Mouse (Mus musculus): ENCODE data around the gene Cldn3.

The Cldn3 gene

GRCm38 (mm10) chr5:134965852-134966821 is 19.9 kb upstream of the Cldn3 start:
- peak; percentile 54 to 64 for DNase-seq

- no peak for DNase-seq
These were observed 18.7 kb upstream of the Cldn3 start for GRCm38 (mm10) chr5:134967164-134967944.

DNA sequence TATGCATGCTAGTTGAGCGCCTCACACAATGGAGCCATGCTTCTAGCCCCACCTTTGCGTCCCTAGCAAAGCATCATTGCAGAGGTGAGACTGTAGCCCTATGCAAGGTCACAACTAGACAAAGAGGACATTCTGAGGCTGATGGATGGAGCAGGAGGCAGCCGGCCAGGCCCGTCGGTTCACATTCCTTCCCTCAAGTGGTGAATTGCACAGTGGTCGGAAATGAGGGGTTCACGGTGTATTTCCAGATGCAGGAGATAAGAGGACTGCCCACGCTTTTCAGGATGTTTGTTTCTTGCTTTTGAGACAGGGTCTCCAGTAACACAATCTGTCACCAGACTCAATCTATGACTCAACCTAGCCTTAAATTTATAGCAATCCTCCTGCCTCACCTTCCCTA is 15.3 kb upstream of the Cldn3 start:
- no peak for DNase-seq

GRCm38 (mm10) chr5:134973081-134973480 is 12.9 kb upstream of the Cldn3 start:
- no peak for DNase-seq

- DNase-seq = no peak
These were observed 12.5 kb upstream of the Cldn3 start for GRCm38 (mm10) chr5:134973526-134973925.

DNA sequence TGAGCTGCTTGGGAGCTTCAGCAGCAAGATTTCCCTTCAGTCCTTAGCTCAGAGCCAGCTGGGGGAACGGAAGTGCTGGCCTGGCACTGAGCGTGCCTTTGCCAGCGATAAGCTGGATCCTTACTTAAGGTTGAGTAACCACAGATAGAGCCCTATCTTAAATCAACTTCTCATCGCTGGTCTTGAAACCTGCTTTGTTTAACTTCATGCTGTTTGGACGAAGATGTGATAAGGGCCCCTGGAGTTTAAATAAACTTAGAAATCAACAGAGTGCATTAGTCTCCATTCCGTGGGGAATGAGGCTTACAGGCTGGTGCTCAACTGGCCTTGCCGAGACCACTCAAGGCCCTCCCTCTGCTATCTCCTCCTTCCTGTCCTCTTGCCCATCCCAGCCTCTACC is 11.7 kb upstream of the Cldn3 start:
- no peak for DNase-seq

DNA sequence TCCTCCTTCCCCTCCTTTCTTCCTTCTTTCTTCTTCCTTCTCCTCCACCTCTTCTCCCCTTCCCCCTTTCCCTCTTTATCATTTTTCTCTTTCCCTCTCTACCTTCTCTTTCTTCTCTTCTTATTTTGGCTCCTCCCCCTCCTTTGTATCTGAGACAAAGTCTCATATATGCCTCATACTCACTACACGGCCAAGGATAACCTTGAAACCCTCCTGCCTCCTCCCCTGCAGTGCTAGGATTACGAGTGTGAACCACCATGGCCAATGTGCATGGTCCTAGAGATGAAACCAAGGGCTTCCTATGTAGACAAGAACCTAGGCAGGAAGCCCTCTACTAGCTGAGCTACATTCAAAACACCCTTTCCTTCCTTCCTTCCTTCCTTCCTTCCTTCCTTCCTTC is 11.1 kb upstream of the Cldn3 start:
- no peak for DNase-seq

GRCm38 (mm10) chr5:134976164-134976563 is 9.8 kb upstream of the Cldn3 start:
- no peak for DNase-seq

DNA sequence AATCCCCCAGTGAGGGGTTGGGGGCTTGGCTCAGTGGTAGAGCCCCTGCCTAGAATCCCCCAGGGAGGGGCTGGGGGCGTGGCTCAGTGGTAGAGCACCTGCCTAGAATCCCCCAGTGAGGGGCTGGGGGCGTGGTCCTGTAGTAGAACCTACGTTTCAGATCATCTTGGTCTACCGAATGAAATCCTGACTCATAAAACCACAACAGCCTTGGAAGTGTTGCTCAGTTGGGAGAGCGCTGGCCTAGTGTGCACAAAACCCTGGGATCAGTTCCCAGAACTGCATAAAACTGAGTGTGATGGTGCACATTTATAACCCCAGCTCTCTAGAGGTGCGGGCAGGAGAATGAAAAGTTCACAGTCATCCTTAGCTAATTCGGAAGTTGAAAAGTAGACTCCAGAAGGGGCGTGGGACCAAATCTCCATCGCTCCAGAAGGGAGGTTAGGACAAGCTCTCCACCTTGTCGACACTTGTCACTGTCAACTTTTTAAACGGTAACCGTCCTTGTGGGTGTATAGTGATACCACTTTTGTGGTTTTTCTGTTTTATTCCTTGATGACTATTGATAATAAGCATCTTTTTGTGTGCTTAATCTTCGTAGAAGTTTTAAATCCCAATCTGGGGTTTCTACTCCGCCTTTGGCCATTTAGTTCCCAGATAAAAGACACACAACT is 9.3 kb upstream of the Cldn3 start:
- DNase-seq = no peak

DNA sequence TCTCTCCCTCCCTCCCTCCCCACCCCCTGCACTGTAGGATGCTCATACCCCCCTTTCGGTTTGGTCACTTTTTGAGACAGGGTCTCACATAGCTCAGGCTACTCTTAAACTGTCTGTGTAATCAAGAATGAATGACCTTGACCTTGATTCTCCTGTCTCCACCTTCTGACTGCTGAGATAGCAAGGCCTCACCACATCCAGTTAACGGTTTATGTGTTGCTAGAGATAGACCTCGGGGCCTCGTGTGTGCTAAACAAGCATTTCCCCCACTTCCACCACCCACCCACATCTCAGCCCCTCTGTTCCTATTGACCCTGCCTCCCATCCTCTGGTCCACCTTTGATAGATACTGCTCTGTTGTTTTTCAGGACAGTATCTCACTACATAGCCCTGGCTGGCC is 8.2 kb upstream of the Cldn3 start:
- no peak for DNase-seq

DNA sequence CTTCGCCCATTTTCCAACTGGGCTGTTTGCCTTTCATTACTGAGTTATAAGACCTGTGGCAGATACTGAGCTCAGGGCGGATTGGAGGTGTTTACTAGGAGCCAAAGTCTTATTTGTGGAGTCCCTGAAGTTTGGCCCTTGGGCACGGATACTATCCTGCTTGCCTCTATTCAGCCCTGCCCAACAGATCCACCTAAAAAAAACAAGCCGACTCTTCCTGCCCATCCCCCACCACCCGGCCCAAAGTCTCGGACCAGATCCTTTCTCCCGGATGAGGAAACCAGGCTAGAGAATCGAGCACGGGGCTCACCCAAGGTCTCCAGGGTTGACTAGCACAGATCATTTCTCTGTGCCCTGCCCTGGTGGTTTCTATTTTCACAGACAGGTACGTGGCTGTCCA is 4.9 kb upstream of the Cldn3 start:
- peak in 1 of 2 experiments; percentile 67 for DNase-seq

GRCm38 (mm10) chr5:134983111-134983510 is 2.9 kb upstream of the Cldn3 start:
- no peak for DNase-seq

GRCm38 (mm10) chr5:134983771-134984170 is 2.2 kb upstream of the Cldn3 start:
- DNase-seq = no peak

DNA sequence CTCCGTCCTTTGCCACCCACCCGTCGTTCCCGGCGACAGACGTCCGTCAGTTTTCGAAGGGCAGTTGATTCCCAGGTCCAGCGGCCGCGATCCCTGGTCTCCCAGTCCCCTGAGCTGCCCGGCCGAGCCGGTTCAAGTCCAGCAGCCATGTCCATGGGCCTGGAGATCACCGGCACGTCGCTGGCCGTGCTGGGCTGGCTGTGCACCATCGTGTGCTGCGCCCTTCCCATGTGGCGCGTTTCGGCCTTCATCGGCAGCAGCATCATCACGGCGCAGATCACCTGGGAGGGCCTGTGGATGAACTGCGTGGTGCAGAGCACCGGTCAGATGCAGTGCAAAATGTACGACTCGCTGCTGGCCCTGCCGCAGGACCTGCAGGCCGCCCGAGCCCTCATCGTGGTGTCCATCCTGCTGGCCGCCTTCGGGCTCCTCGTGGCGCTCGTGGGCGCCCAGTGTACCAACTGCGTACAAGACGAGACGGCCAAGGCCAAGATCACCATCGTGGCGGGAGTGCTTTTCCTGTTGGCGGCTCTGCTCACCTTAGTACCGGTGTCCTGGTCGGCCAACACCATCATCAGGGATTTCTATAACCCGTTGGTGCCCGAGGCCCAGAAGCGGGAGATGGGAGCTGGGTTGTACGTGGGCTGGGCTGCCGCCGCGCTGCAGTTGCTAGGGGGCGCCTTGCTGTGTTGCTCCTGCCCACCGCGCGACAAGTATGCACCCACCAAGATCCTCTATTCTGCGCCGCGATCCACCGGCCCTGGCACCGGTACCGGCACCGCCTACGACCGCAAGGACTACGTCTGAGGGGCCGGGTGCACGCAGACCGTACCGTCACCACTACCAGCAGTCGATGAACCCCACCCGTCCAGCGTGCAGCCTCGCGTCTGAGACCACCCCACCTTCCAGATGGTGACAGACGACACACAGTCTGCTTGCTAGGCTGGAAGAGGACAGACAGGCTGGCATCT is 569 bp downstream of the Cldn3 start:
- peak in 1 of 2 experiments; percentile 50 for DNase-seq

- DNase-seq = no peak
These were observed 3.2 kb downstream of the Cldn3 start for GRCm38 (mm10) chr5:134989166-134989565.

GRCm38 (mm10) chr5:134989741-134990140 is 3.7 kb downstream of the Cldn3 start:
- no peak for DNase-seq

DNA sequence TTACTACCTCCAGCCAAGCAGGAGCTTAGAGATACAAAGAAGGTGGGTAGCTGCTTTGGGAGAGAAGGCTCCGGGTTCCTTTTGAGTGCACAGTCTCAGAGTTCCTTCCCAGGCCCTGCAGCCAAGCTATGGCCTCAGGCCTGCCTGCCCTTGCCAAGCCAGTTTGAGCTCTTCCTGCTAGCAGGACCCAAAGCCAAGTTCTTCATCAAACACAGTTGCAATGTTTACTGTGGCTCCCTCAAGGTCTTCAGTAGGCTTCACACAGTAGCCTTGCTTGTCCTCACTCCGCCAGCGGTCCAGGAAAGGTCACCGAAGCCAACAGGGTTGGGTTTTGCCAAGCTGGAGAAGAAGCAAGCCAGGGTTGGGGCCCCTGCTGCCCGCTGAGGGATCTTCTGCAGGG is 6.6 kb downstream of the Cldn3 start:
- DNase-seq = no peak

- no peak for DNase-seq
These were observed 12.3 kb downstream of the Cldn3 start for GRCm38 (mm10) chr5:134998359-134998758.

DNA sequence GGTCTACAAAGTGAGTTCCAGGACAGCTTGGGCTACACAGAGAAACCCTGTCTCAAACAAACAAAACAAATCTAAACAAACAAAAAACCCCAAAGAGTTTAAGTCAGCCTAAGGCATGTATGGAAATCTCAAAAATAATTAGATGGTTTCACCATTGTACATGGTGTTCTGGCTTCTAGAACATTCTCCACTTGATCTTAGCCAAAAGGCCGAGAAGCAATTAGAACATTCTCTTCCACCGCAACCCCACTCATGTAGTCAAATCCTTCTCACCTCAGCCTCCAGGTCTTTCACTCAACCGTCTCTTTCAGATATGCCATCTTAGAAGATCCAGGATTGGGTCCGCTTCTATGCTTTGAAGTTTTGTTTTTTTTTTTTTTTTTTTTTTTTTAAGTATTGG is 13.8 kb downstream of the Cldn3 start:
- no peak for DNase-seq

GRCm38 (mm10) chr5:135000751-135001150 is 14.7 kb downstream of the Cldn3 start:
- DNase-seq = no peak

- DNase-seq = peak; percentile 91
These were observed 15.3 kb downstream of the Cldn3 start for GRCm38 (mm10) chr5:135001309-135001708.

DNA sequence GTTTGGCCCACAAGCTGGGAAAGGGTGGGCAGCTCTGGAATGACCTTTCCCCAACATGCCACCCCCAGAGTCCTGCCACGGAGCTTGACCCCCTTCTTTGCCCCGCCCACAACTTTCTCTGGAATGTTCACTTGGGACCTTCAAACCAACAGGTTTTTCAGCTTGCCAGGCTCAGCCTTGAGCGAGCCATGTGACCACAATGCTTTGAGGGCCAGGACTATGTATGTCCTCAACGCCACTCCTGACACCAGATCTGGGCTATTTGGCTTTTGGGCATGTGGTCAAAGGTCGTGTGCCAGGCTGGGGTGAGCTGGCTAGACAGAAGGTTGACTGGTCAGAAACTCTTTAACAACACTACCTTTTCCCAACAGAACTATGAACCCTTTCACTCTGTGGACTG is 16.1 kb downstream of the Cldn3 start:
- peak; percentile 80 to 81 for DNase-seq

Measured in kidney, postnatal 36 days (tissue).